Mouse (Mus musculus) midbrain, embryonic 11.5 days (tissue): ENCODE data around the gene Atf6b. TPM values are rescaled to one million over a fixed set of nuclear protein-coding genes. Genes with fewer than 3 reads are reported as not detected.
A peak's percentile ranks its signal among the peaks of the same experiment; 100 is the strongest.

Experiments
- ATAC-seq: fragments of 200-750 bp; cut with Nextera tagmentation; 2 replicates; pipeline ENCODE4 v1.8.0; 2017; ENCODE audit warnings: moderate TSS enrichment, moderate library complexity; ENCODE audit not compliant: low FRiP score
- DNase-seq: peaks from one replicate; pipeline ENCODE4 v3.0.0; 2015; ENCODE audit warnings: low spot score; ENCODE audit errors: missing footprints
- H3K27ac ChIP-seq: fragments of 300-500 bp; sonication (generic); 2 replicates; pipeline ENCODE4 v1.5.1; 2014; ENCODE audit warnings: low read depth, low read length
- H3K27me3 ChIP-seq: fragments of 300-500 bp; sonication (generic); 2 replicates; pipeline ENCODE4 v1.6.1; 2014; ENCODE audit warnings: mild to moderate bottlenecking, low read length, moderate library complexity, mixed read lengths; ENCODE audit not compliant: control insufficient read depth, insufficient read depth
- H3K36me3 ChIP-seq: fragments of 300-500 bp; sonication (generic); 2 replicates; pipeline ENCODE4 v1.6.1; 2014; ENCODE audit warnings: mild to moderate bottlenecking, low read length, moderate library complexity, mixed read lengths; ENCODE audit not compliant: control insufficient read depth, insufficient read depth
- H3K4me1 ChIP-seq: fragments of 300-500 bp; sonication (generic); 2 replicates; pipeline ENCODE4 v1.6.1; 2014; ENCODE audit warnings: low read length; ENCODE audit not compliant: control insufficient read depth, insufficient read depth
- H3K4me2 ChIP-seq: fragments of 300-500 bp; sonication (generic); 2 replicates; pipeline ENCODE4 v1.6.1; 2014; ENCODE audit warnings: mild to moderate bottlenecking, moderate library complexity
- H3K4me3 ChIP-seq: fragments of 300-500 bp; sonication (generic); 2 replicates; pipeline ENCODE4 v1.5.1; 2014; ENCODE audit warnings: low read depth, low read length
- H3K9ac ChIP-seq: fragments of 300-500 bp; sonication (generic); 2 replicates; pipeline ENCODE4 v1.6.1; 2014; ENCODE audit warnings: low read length
- H3K9me3 ChIP-seq: fragments of 300-500 bp; sonication (generic); 2 replicates; pipeline ENCODE4 v1.6.1; 2016; ENCODE audit warnings: low read length; ENCODE audit not compliant: control insufficient read depth
- WGBS: fragments of 180-500 bp; shearing (Covaris S2); extraction: QIAGEN DNeasy Blood & Tissue Kit; methylation state at CpG from one replicate; pipeline ENCODE4 v1.1.7; 2014; 5-methylcytosine and 5-hydroxymethylcytosine counted together
- polyA plus RNA-seq: library from polyadenylated mRNA; unstranded; fragments of >200 nt; fragmentation: Nextera tagmentation; extraction: Ambion mirVana; gene quantifications from 2 replicates; pipeline ENCODE4 v1.2.1, GENCODE M21; 2014

Atf6b gene
- polyA plus RNA-seq, 1 experiment from 2014 or later, result 77.6 TPM

DNA sequence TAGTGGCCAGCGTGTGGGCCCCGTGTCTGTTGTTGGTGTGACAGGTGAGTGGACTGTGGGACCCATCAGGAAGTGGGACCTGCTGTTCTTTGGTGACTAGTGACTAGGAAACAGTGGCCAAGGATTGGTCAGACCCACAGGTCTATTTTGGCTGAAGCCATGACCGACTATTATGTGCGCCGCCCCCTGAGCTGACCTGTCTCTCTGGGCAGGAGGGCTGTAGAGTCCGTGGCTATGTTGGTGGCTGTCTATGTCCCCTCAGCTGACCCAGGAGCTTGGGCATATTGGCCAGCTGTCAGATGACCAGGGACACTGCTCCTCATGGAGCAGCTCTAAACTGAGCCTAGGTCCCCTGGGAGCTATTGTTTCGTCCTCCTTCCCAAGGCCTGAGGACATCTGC, 41.9 kb downstream of the Atf6b start:
- no peak overlapping the region for H3K9ac ChIP-seq
- no peak for DNase-seq
- WGBS, result 91% methylated on average over 7 of the region's 7 CpGs

DNA sequence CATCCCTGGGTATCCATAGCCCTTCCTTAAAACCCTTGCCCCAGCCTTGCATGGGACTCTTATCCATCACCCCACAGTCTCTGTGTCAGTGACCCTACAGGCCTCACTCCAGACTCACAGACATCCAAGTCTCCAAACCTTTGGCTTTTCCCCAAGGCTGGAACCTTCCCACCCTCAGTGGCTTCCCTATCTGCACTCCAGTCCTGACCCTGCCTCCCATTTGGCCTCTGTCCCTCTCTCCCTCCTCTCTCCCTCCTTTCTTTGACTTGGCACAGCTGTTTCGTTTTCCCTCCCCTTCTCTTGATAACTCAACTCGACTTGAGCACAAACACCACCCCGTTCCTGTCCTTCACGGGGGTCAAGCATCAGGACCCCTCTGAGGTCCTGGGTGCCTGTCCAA, 43.5 kb downstream of the Atf6b start:
- no peaks in the 10 kb centered on the region for H3K4me1 ChIP-seq
- 74% methylated on average over 4 of the region's 4 CpGs for WGBS
- ATAC-seq (no peak), DNase-seq (no peak)
- H3K4me3 ChIP-seq, result no peak overlapping the region
- H3K27me3 ChIP-seq, result no peaks in the 10 kb centered on the region
- no peak overlapping the region for H3K9ac ChIP-seq
- no peaks in the 10 kb centered on the region for H3K36me3 ChIP-seq
- no peaks in the 10 kb centered on the region for H3K9me3 ChIP-seq
- H3K4me2 ChIP-seq, result no peak overlapping the region
- H3K27ac ChIP-seq, result no peak overlapping the region

More for the DNA sequence above, 41.9 kb downstream of the Atf6b start:
- no peaks in the 10 kb centered on the region for H3K36me3 ChIP-seq
- no peaks in the 10 kb centered on the region for H3K9me3 ChIP-seq
- no peak overlapping the region for H3K4me2 ChIP-seq
- no peaks in the 10 kb centered on the region for H3K27me3 ChIP-seq
- H3K4me1 ChIP-seq, result no peaks in the 10 kb centered on the region
- no peak for ATAC-seq
- no peak overlapping the region for H3K4me3 ChIP-seq
- no peak overlapping the region for H3K27ac ChIP-seq

DNA sequence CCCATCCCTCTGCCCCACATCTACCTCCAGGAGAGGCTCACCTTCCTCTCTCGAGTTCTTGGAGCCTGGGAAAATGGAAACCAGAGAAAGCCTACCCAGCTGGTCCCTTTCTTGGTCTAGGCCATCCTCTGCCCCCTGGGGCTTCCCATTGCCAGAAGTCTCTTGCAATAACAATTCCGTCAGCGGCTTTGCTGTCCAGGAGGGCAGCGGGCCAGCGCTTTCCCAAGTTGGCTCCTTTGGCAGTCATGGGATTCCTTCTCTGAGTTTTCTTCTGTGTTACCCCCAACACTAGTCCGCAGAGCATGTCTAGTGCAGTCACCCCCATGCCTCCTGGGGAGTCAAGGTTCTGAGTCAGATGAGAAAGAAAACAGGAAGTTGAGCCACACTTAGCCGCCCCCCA, 46.0 kb downstream of the Atf6b start:
- no peak for ATAC-seq

DNA sequence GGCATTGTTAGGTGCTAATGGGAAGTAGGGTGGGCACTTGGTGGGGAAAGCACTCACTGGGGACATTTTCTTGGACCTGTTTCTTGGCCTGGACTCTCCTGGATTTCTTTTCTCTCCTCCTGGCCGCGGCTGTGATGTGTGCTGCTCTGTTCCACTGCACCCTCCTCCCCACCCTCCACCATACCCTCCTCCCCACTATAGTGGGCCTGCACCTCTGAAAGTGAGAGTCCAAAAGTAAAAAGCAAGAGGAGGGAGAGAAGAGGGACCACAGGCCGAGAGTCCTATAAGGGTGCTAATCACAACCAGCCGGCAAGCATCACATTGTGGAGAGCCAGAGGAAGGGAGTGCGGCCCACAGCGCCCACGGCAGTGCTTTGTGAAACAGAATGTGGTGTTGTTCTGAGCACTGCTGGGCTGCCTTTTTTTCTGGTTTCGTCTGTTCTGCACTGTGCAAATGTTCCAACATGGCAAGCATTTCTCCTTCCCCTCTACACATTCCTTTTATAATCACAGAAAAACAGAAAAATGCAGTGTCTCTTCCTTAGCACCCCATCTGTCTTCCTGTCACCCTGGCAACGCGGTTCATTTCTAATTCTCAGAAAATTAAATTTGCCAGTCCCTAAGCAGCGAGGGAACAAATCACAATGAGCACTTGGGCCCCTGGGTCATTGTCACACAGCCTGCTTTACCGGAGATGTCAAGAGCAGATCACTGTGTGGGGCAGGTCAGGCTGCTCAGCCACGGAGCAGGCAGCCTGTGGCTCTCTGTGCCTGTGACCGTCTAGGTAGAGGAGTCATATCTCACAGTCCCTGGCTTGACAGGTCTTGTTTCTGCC, 52.8 kb downstream of the Atf6b start:
- H3K4me2 ChIP-seq, result no peak overlapping the region
- no peak overlapping the region; the same call in 1 of the 2 replicates for H3K27ac ChIP-seq
- no peak overlapping the region for H3K4me3 ChIP-seq
- H3K9ac ChIP-seq, result no peak overlapping the region
- no peaks in the 10 kb centered on the region for H3K36me3 ChIP-seq
- no peaks in the 10 kb centered on the region for H3K9me3 ChIP-seq
- 63% methylated on average over 14 of the region's 14 CpGs for WGBS
- H3K27me3 ChIP-seq, result no peaks in the 10 kb centered on the region
- peaks cover 5% of the 10 kb centered on the region; the same call in 1 of the 2 replicates for H3K4me1 ChIP-seq
- ATAC-seq, result 0 out of 2 replicates have a peak, but pooled peaks have one; percentile 30
- no peak for DNase-seq

More for the DNA sequence above, 46.0 kb downstream of the Atf6b start:
- Histone ChIP-seq H3K36me3 (no peaks in the 10 kb centered on the region), H3K4me1 (no peaks in the 10 kb centered on the region), H3K27ac (no peak overlapping the region), H3K9ac (no peak overlapping the region), H3K4me2 (no peak overlapping the region), H3K4me3 (no peak overlapping the region), H3K9me3 (no peaks in the 10 kb centered on the region), H3K27me3 (no peaks in the 10 kb centered on the region)
- 57% methylated on average over 7 of the region's 7 CpGs for WGBS
- DNase-seq, result no peak

DNA sequence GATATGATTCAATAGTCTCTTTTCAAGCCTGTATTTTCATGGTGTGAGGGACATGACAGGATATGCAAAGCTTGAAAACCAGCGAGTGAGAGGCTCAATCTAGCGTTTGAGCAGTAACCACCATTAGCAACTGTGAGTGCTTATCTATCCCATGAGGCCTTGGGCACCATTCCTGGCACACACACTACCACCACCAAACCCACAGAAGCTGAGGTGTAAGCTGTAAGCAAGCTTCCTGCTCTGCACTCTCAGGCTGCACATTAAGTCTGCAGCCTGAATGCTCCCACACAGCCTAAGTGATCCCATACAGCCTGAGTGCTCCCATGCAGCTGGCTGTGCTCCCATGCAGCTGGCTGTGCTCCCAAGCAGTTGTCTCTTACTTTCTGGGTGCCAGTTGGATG, 53.7 kb downstream of the Atf6b start:
- Histone ChIP-seq H3K36me3 (no peaks in the 10 kb centered on the region), H3K9ac (no peak overlapping the region), H3K4me1 (peaks cover 5% of the 10 kb centered on the region; the same call in 1 of the 2 replicates), H3K4me2 (no peak overlapping the region), H3K4me3 (no peak overlapping the region), H3K27me3 (no peaks in the 10 kb centered on the region), H3K9me3 (no peaks in the 10 kb centered on the region), H3K27ac (no peak overlapping the region)
- DNase-seq, result no peak
- no peak for ATAC-seq
- 82% methylated on average over 2 of the region's 2 CpGs for WGBS

Other genes with a start within 250 kb of the Atf6b start
- 1.6 and 2.9 TPM in 2 replicates for gene BC051142, start 248.3 kb upstream of the Atf6b start, polyA plus RNA-seq
- gene Btnl4, start 169.8 kb upstream of the Atf6b start, polyA plus RNA-seq, result not detected in 2 replicates
- gene Btnl6, start 129.8 kb upstream of the Atf6b start, polyA plus RNA-seq, result not detected in 2 replicates
- gene Notch4, start 82.9 kb upstream of the Atf6b start, polyA plus RNA-seq, result 8.9 and 15.8 TPM in 2 replicates
- gene Gpsm3, start 57.3 kb upstream of the Atf6b start, polyA plus RNA-seq, result 4.4 and 4.8 TPM in 2 replicates
- 17.3 and 20.1 TPM in 2 replicates for gene Pbx2, start 55.9 kb upstream of the Atf6b start, polyA plus RNA-seq
- gene Ager, start 49.3 kb upstream of the Atf6b start, polyA plus RNA-seq, result 1.4 and 1.6 TPM in 2 replicates
- gene Rnf5, start 43.5 kb upstream of the Atf6b start, polyA plus RNA-seq, result 180 and 185 TPM in 2 replicates
- 68.4 and 75.3 TPM in 2 replicates for gene Agpat1, start 42.9 kb upstream of the Atf6b start, polyA plus RNA-seq
- 3.3 and 3.8 TPM in 2 replicates for gene Egfl8, start 31.2 kb upstream of the Atf6b start, polyA plus RNA-seq
- 25.8 and 26.4 TPM in 2 replicates for gene Ppt2, start 18.6 kb upstream of the Atf6b start, polyA plus RNA-seq
- 1.8 and 2.4 TPM in 2 replicates for gene Prrt1, start 17.6 kb upstream of the Atf6b start, polyA plus RNA-seq
- 14.4 and 15.1 TPM in 2 replicates for gene Fkbpl, start 2.4 kb upstream of the Atf6b start, polyA plus RNA-seq
- gene Tnxb, start 23.4 kb downstream of the Atf6b start, polyA plus RNA-seq, result 0.03 and 0.05 TPM in 2 replicates
- gene C4b, start 96.7 kb downstream of the Atf6b start, polyA plus RNA-seq, result not detected in 2 replicates
- gene Cyp21a1, start 157.4 kb downstream of the Atf6b start, polyA plus RNA-seq, result not detected in 2 replicates
- 20.2 and 21.5 TPM in 2 replicates for gene Stk19, start 189.8 kb downstream of the Atf6b start, polyA plus RNA-seq
- 60.7 and 64.8 TPM in 2 replicates for gene Dxo, start 189.9 kb downstream of the Atf6b start, polyA plus RNA-seq
- gene Skiv2l, start 203.1 kb downstream of the Atf6b start, polyA plus RNA-seq, result 30.7 and 36.2 TPM in 2 replicates
- 117 and 125 TPM in 2 replicates for gene Nelfe, start 203.2 kb downstream of the Atf6b start, polyA plus RNA-seq
- gene Cfb, start 215.4 kb downstream of the Atf6b start, polyA plus RNA-seq, result 1.6 and 1.9 TPM in 2 replicates
- gene Zbtb12, start 232.3 kb downstream of the Atf6b start, polyA plus RNA-seq, result 2.5 and 2.9 TPM in 2 replicates
- 0.05 and 0.15 TPM in 2 replicates for gene Gm20547, start 234.9 kb downstream of the Atf6b start, polyA plus RNA-seq